8 mouse cellular contexts compared by ENCODE assay signal in the genomic region with DNA sequence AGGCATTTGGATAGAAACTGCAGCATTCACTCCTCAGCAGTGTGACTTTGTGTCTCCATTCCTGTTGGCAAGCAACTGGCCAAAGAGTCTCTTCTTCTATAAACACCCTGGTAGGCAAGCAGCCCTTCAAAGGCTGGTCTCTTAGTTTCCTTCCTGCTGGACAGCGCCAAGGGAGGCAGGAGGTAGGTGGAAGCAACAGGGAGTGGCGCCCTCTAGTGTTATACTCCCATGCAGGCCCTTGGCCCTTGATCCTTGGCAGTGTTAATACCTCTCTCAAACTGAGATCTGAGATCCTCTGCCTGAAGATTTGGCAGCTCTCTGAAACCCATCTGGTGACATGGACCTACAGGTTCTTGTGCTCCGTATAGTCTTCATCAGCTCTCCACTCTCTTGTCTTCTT. TPM values are rescaled to one million over a fixed set of nuclear protein-coding genes. Genes with fewer than 3 reads are reported as not detected.
DNase-seq lines count a peak whose midpoint lies in the region; ATAC-seq lines count a peak whose summit lies in the region.

No protein-coding gene starts in this region.

- WGBS in heart, embryonic 11.5 days (ENCODE audit: insufficient replicate concordance) = 21% methylated on average over 3 of the region's 3 CpGs
- 24% methylated on average over 3 of the region's 3 CpGs for WGBS in limb, embryonic 11.5 days

- no peaks in the 10 kb centered on the region for H3K9me3 ChIP-seq in heart, embryonic 11.5 days (replicated peaks; ENCODE audit: control insufficient read depth, low read length)
- no peaks in the 10 kb centered on the region for H3K9me3 ChIP-seq in limb, embryonic 11.5 days (ENCODE audit: control insufficient read depth, low read length)

- H3K4me3 ChIP-seq in heart, embryonic 11.5 days (ENCODE audit: low read depth, low read length) = no peak overlapping the region
- no peak overlapping the region for H3K4me3 ChIP-seq in limb, embryonic 11.5 days (ENCODE audit: low read depth, low read length)

- H3K27me3 ChIP-seq in heart, embryonic 11.5 days (ENCODE audit: control insufficient read depth, insufficient read depth, low read length) = no peaks in the 10 kb centered on the region
- H3K27me3 ChIP-seq in limb, embryonic 11.5 days (ENCODE audit: control insufficient read depth, insufficient read depth, low read length) = no peaks in the 10 kb centered on the region

- no peaks in the 10 kb centered on the region for H3K4me1 ChIP-seq in heart, embryonic 11.5 days (ENCODE audit: control insufficient read depth, insufficient read depth, low read length)
- H3K4me1 ChIP-seq in limb, embryonic 11.5 days (ENCODE audit: control insufficient read depth, insufficient read depth, low read length) = no peaks in the 10 kb centered on the region

- DNase-seq in heart, adult 11 months = peak; percentile 81
- peak; percentile 21 for DNase-seq in ovary, postnatal 14 days (ENCODE audit: low spot score)
- DNase-seq in ovary, adult 18-20 months (ENCODE audit: low spot score) = no peak
- DNase-seq in embryo, embryonic 10 days (ENCODE audit: low spot score) = peak; percentile 76
- peak; percentile 69 for DNase-seq in limb, embryonic 11.5 days (ENCODE audit: low spot score)
- no peak for DNase-seq in spleen, adult 12 weeks (ENCODE audit: low spot score)

- no peaks in the 10 kb centered on the region for H3K36me3 ChIP-seq in heart, embryonic 11.5 days (ENCODE audit: control insufficient read depth, insufficient read depth, low read length)
- no peaks in the 10 kb centered on the region for H3K36me3 ChIP-seq in limb, embryonic 11.5 days (ENCODE audit: control insufficient read depth, insufficient read depth, low read length)

- no peak overlapping the region for H3K9ac ChIP-seq in heart, embryonic 11.5 days (ENCODE audit: low read depth, low read length)
- no peak overlapping the region for H3K9ac ChIP-seq in limb, embryonic 11.5 days (ENCODE audit: low read length)

- no peak for ATAC-seq in heart, embryonic 11.5 days (replicated peaks; ENCODE audit: insufficient number of reproducible peaks, low FRiP score, low TSS enrichment)
- ATAC-seq in limb, embryonic 11.5 days (ENCODE audit: insufficient number of reproducible peaks, low FRiP score, low TSS enrichment, low read depth) = no peak
- ATAC-seq in megakaryocyte progenitor cell, adult 5-6 weeks (replicated peaks; ENCODE audit: poor library complexity) = no peak

- H3K27ac ChIP-seq in heart, embryonic 11.5 days (ENCODE audit: low read depth, low read length) = no peak overlapping the region
- H3K27ac ChIP-seq in limb, embryonic 11.5 days (replicated peaks; ENCODE audit: low read depth, low read length) = no peak overlapping the region

- H3K4me2 ChIP-seq in heart, embryonic 11.5 days = no peak overlapping the region
- H3K4me2 ChIP-seq in limb, embryonic 11.5 days (ENCODE audit: low read depth, severe bottlenecking) = no peak overlapping the region

RNA-seq across cellular contexts. Expression of gene Opcml, which starts 51.3 kb away (rescaled TPM):
- polyA plus RNA-seq in heart, embryonic 11.5 days (2014; fragmentation: Nextera tagmentation; extraction: Ambion mirVana) = 1.6 and 1.9 TPM in 2 replicates
- polyA plus RNA-seq in limb, embryonic 11.5 days (2014; fragmentation: Nextera tagmentation; extraction: Ambion mirVana) = 0.20 and 0.26 TPM in 2 replicates
- total RNA-seq in megakaryocyte progenitor cell, adult 5-6 weeks (2015) = not detected in 2 replicates
- total RNA-seq in megakaryocyte progenitor cell, adult 5-6 weeks (2017) = not detected in 2 replicates

Comparison
In these comparisons a context has a peak if more than half of its experiments do, and no peak if none do; other contexts are left out.
1. DNase-seq: peak in heart, adult 11 months (single experiment), ovary, postnatal 14 days (single experiment), embryo, embryonic 10 days (single experiment) and limb, embryonic 11.5 days (single experiment); none in ovary, adult 18-20 months (single experiment) and spleen, adult 12 weeks (single experiment).